In the genomic region with DNA sequence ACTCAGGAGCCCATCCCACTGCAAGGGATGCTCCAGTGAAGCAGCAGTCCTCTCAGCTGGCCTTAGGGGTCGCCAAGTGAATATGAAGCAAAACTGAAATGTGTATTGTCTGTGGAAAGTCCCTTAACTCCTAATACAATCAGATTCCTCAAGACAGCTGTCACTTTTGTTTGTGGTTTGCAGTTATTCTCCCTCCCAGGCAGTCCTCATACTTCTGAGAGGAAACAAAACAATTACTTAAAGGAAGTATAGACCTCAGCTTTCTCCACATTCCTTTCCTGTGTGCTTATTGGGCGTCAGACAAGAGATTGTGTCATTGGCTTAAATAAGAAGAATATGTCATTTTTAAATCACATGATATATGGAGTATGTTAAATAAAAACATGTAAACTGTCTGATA, we compare ENCODE assay signal across 21 mouse cellular contexts. TPM values are rescaled to one million over a fixed set of nuclear protein-coding genes. Genes with fewer than 3 reads are reported as not detected.
DNase-seq lines count a peak whose midpoint lies in the region; ATAC-seq and TF ChIP-seq lines count a peak whose summit lies in the region.
"Had no signal": no experiment of that assay in that cellular context is flagged by ENCODE, and none has a peak within 500 bp of the region (broad histone marks: within the 10 kb centered on the region; RNA-seq: fewer than 3 reads in every experiment).

No protein-coding gene starts in this region.

- no peaks in the 10 kb centered on the region for H3K9me3 ChIP-seq in lung, postnatal 0 days (ENCODE audit: low read length)
- no peaks in the 10 kb centered on the region for H3K9me3 ChIP-seq in kidney, embryonic 14.5 days (ENCODE audit: control insufficient read depth, low read length)
- H3K9me3 ChIP-seq: G1E; lung, embryonic 15.5 days; midbrain, embryonic 10.5 days had no signal

- peaks cover 4% of the 10 kb centered on the region; the same call in 1 of the 2 replicates for H3K4me1 ChIP-seq in lung, postnatal 0 days (ENCODE audit: insufficient read depth, low read depth, low read length)
- no peaks in the 10 kb centered on the region for H3K4me1 ChIP-seq in kidney, embryonic 14.5 days (ENCODE audit: control insufficient read depth, insufficient read depth, low read length)
- H3K4me1 ChIP-seq: midbrain, embryonic 10.5 days had no signal

- 42% methylated on average over 2 of the region's 2 CpGs for WGBS in lung, postnatal 0 days
- WGBS in macrophage (ENCODE audit: missing documents) = 16% methylated on average over 2 of the region's 2 CpGs
- 78% methylated on average over 2 of the region's 2 CpGs for WGBS in kidney, embryonic 14.5 days

- peaks cover 7% of the 10 kb centered on the region; the same call in 1 of the 2 replicates for H3K36me3 ChIP-seq in lung, postnatal 0 days (ENCODE audit: insufficient read depth, low read length)
- H3K36me3 ChIP-seq in macrophage (ENCODE audit: inconsistent target) = no peaks in the 10 kb centered on the region; the same call in 1 of the 2 replicates
- H3K36me3 ChIP-seq in kidney, embryonic 14.5 days (ENCODE audit: control insufficient read depth, insufficient read depth, low read length) = peaks cover 7% of the 10 kb centered on the region; the same call in 1 of the 2 replicates
- H3K36me3 ChIP-seq: G1E had no signal

- H3K4me2 ChIP-seq in lung, postnatal 0 days (replicated peaks; ENCODE audit: low read depth, low read length) = no peak overlapping the region
- H3K4me2 ChIP-seq in kidney, embryonic 14.5 days (replicated peaks; ENCODE audit: low read depth, low read length) = no peak overlapping the region
- H3K4me2 ChIP-seq: hindbrain, embryonic 14.5 days; lung, embryonic 15.5 days had no signal

- peak; percentile 77 for DNase-seq in lung, postnatal 0 days (ENCODE audit: low spot score)
- no peak for DNase-seq in lung, postnatal 4 days
- peak; percentile 36 for DNase-seq in NIH3T3 (ENCODE audit: low read depth)
- DNase-seq in kidney, postnatal 25 days = no peak
- DNase-seq in layer of hippocampus, postnatal 14 days (ENCODE audit: low spot score in 2 of 2) = no peak
- DNase-seq: adrenal gland, postnatal 14 days; cerebellum, postnatal 10 days; heart, adult 2 months; kidney, adult 11 months; kidney, postnatal 14 days; layer of hippocampus, adult 9-11 months; liver; right cerebral cortex, postnatal 25 days; thymus, adult 18-20 months had no signal

- ATAC-seq in lung, postnatal 0 days = peak; percentile 46
- ATAC-seq in kidney, embryonic 14.5 days (ENCODE audit: low FRiP score, low TSS enrichment) = no peak
- ATAC-seq: forebrain, embryonic 16.5 days had no signal

- no peak overlapping the region for H3K27ac ChIP-seq in lung, postnatal 0 days (ENCODE audit: low read length)
- peak overlapping the region; percentile 77 for H3K27ac ChIP-seq in macrophage
- no peak overlapping the region for H3K27ac ChIP-seq in kidney, embryonic 14.5 days (ENCODE audit: low read depth, low read length)
- H3K27ac ChIP-seq: heart, adult 2 months; hindbrain, embryonic 14.5 days; midbrain, embryonic 10.5 days had no signal

- TF ChIP-seq EP300 in lung, postnatal 0 days (IDR thresholded peaks at IDR 0.05) = peak; percentile 26; the same call in 1 of the 2 replicates

- peak; percentile 27; the same call in 1 of the 2 replicates for TF ChIP-seq CTCF in lung, postnatal 0 days (IDR thresholded peaks at IDR 0.05)

- no peak overlapping the region for H3K9ac ChIP-seq in lung, postnatal 0 days (replicated peaks; ENCODE audit: low read depth)
- no peak overlapping the region for H3K9ac ChIP-seq in kidney, embryonic 14.5 days (ENCODE audit: low read depth, low read length)
- H3K9ac ChIP-seq: hindbrain, embryonic 14.5 days; lung, embryonic 15.5 days had no signal

- H3K27me3 ChIP-seq in lung, postnatal 0 days (replicated peaks; ENCODE audit: insufficient read depth, low read length) = no peaks in the 10 kb centered on the region
- H3K27me3 ChIP-seq in kidney, embryonic 14.5 days (ENCODE audit: control insufficient read depth, insufficient read depth, low read length) = no peaks in the 10 kb centered on the region
- H3K27me3 ChIP-seq: lung, embryonic 15.5 days had no signal

- no peaks in the 10 kb centered on the region for H3K79me2 ChIP-seq in macrophage (ENCODE audit: inconsistent target)

- H3K4me3 ChIP-seq in lung, postnatal 0 days (ENCODE audit: low read depth, low read length) = no peak overlapping the region
- peak overlapping the region; percentile 22 for H3K4me3 ChIP-seq in macrophage (ENCODE audit: inconsistent target)
- H3K4me3 ChIP-seq in kidney, embryonic 14.5 days (ENCODE audit: low read length) = no peak overlapping the region
- H3K4me3 ChIP-seq: heart, adult 2 months; lung, embryonic 15.5 days; midbrain, embryonic 10.5 days had no signal

RNA-seq across cellular contexts. Expression of gene Cyb561, which starts 51.6 kb away (rescaled TPM):
- polyA plus RNA-seq in lung, postnatal 0 days (2015; fragmentation: Nextera tagmentation; extraction: Ambion mirVana) = 70.5 and 72.2 TPM in 2 replicates
- under 1 TPM in 1 of 26 experiments, not detected in 25; 0.32 TPM for total RNA-seq in macrophage (2018; cell fraction: chromatin; rRNA removed)
- under 1 TPM in 11 of 26 experiments, not detected in 15; 0.05 to 0.33 (median 0.11) TPM for total RNA-seq in macrophage (2018; cell fraction: cytosol; rRNA removed)
- not detected for total RNA-seq in macrophage (2018; cell fraction: nucleus; rRNA removed)
- not detected in 3 replicates for polyA plus RNA-seq in macrophage (2018)
- 16.9 and 25.2 TPM in 2 replicates for polyA plus RNA-seq in kidney, embryonic 14.5 days (2014; fragmentation: Nextera tagmentation; extraction: Ambion mirVana)
- 10 to 100 TPM; 31.9 to 34.0 TPM for total RNA-seq in layer of hippocampus, postnatal 14 days (2021)
- polyA plus RNA-seq: G1E had no signal

Comparison
In these comparisons a context has a peak if more than half of its experiments do, and no peak if none do; other contexts are left out.
1. DNase-seq: peak in lung, postnatal 0 days (single experiment) and NIH3T3 (single experiment); none in lung, postnatal 4 days (0 of 2), kidney, postnatal 25 days (0 of 2) and layer of hippocampus, postnatal 14 days (0 of 2).
2. RNA of gene Cyb561, which starts 51.6 kb away (polyA plus RNA-seq): 70.5 to 72.2 TPM in lung, postnatal 0 days and 16.9 to 25.2 TPM in kidney, embryonic 14.5 days; not detected in macrophage; every median in the first group is over 10 times any median in the second.